Mouse (Mus musculus) heart, adult 10 weeks (tissue): Measurements from ENCODE around the gene Ppp1r12a. TPM values are rescaled to one million over a fixed set of nuclear protein-coding genes. Genes with fewer than 3 reads are reported as not detected.

Source experiments
- polyA plus RNA-seq: library from polyadenylated mRNA; stranded (reverse); fragments of 350-450 nt; fragmentation: Illumina TruSeq; extraction: RNeasy Lipid Tissue Mini Kit (QIAGEN cat#74804); gene quantifications from one replicate; pipeline ENCODE4 v1.2.3, GENCODE M21; 2014; ENCODE audit warnings: low read depth, low replicate concordance

The Ppp1r12a gene
- 54.1 TPM for polyA plus RNA-seq

DNA sequence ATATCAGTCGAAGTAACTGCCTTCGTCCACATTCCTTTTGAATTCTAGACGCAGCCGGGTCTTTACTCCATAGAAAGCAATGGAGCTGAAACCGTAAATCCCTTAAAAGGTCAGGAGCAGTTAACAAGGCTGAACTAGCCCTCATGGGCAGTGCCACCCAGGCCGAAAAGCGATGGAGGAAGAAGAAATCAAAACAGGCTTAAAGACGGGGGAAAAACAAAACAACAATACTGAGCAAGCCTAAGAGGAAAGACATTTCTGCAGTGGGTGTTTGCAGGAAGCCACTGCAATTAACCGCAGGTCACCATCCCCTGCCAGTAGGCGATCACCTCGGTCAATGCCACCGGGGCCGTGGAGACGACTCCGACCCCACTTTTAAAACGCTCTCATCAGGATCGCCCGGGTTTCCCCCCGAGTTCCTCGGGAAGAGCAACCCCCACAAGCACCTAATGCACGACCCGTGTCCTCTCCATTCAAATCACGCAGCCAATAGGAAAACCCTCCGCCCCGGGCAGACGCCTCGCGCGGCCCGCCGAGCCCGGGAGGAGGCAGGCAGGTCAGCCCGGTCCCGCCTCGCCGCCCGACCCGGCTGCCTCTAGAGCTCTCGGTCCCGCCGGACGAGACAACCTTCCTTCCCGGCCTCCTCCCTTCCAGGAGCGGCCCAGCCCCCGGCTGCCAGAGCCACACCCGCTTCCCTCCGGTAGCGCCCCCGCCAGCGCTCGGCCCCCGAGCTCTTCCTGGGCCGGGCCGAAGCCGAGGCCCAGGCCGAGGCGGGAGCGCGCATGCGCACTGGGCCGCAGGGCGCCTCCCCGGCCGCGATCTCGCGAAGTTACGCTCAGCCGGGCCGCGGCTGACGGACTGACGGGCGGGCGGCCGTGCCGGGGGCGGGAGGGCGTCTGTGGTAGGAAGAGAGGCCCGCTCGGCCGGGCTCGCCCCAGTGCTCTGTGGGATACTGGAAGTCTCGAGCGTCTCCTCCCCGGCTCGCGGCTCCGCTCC is at the start of gene Ppp1r12a:
Gene Ppp1r12a, plus strand, starts transcription at position 933 of the 996 bp plus-strand sequence.

GRCm38 (mm10) chr10:108331784-108332561 is 170.0 kb downstream of the Ppp1r12a start, which contains the start of gene Pawr:
Gene Pawr, plus strand, starts transcription at chr10:108332121.

Other genes with a start within 250 kb of the Ppp1r12a start
- 2.9 TPM for gene Pawr, start 169.9 kb downstream of the Ppp1r12a start, polyA plus RNA-seq